Mouse (Mus musculus) spleen, adult 12 weeks (tissue): ENCODE results near the gene Sult2a2.
"Not testable (repeated sequence)": the region's sequence is repeated elsewhere in the genome, so short reads cannot be mapped to it uniquely, and the experiment has no call there.

Experiments
- DNase-seq: peaks from one replicate; pipeline ENCODE4 v3.0.0; 2022; ENCODE audit warnings: low spot score

Sult2a2 gene

DNA sequence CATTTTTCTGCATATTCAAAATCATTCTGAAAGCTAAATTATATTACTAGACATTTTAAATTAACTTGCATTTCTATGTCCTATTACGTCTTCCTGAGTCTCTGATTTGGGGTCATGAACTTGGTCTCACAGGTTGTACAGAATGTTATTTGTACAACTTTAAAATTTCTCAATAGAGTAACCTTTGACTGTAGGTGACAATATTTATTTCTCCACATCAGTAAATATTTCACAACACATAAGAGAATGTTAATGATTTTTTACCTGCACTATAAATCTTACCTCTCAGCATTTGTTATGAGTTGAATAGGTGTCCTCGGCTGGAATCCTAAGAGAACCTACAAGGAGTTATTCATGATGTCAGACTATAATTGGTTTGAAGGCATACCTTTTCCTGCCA, at the start of gene Sult2a2:
Gene Sult2a2 (plus strand): TSS at position 301 of the 400 bp plus-strand sequence.
- not testable (repeated sequence) for DNase-seq

DNA sequence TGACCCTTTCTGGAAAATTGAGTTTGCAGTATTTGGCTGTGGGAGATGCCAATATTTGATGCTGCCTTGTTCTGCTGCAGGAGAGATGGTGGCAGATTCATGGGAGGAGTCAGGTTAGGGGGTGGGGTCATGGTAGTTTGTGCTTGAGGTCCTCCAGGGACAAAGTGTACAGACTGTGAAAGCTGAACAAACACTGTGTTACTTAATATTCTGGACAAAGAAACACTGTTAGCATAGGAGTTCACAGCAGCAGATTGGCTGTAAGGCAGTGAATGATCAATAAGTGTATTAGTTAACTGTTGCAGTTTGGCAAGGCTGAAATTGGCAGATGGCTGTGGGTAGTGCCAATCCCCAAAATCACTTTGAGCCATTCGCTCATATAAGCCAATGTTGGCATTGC, 80.6 kb downstream of the Sult2a2 start:
- no peak for DNase-seq
